Mouse (Mus musculus): ENCODE results near the gene Bsnd. TPM values are rescaled to one million over a fixed set of nuclear protein-coding genes. Genes with fewer than 3 reads are reported as not detected.

Gene Bsnd
- polyA plus RNA-seq (2011; ENCODE audit: insufficient read length, low read depth, missing spikeins): not detected in 2 replicates

- H3K4me3 ChIP-seq (ENCODE audit: insufficient read depth, low read length): no peak within 1 kb of the TSS
- no peaks in the 10 kb centered on the region for H3K4me1 ChIP-seq (ENCODE audit: control insufficient read depth, insufficient read depth, low read length)
- no peak within 1 kb of the TSS for H3K27ac ChIP-seq (ENCODE audit: insufficient read depth, low read length)
- no peak for TF ChIP-seq CTCF (IDR thresholded peaks at IDR 0.05; ENCODE audit: borderline replicate concordance, insufficient read depth, low read length)
- no peak for TF ChIP-seq POLR2A (IDR thresholded peaks at IDR 0.05; ENCODE audit: low read depth, low read length)
These were observed at the start of gene Bsnd for GRCm38 (mm10) chr4:106492116-106492515. Gene Bsnd (minus strand): TSS chr4:106492283.

GRCm38 (mm10) chr4:106541491-106541890 is 49.4 kb upstream of the Bsnd start:
- TF ChIP-seq CTCF (IDR thresholded peaks at IDR 0.05; ENCODE audit: borderline replicate concordance, insufficient read depth, low read length) (no peak), POLR2A (IDR thresholded peaks at IDR 0.05; ENCODE audit: low read depth, low read length) (no peak)
- Histone ChIP-seq H3K4me3 (ENCODE audit: insufficient read depth, low read length) (no peak overlapping the region), H3K27ac (ENCODE audit: insufficient read depth, low read length) (no peak overlapping the region), H3K4me1 (ENCODE audit: control insufficient read depth, insufficient read depth, low read length) (no peaks in the 10 kb centered on the region)

- Histone ChIP-seq H3K4me3 (ENCODE audit: insufficient read depth, low read length) (no peak overlapping the region), H3K4me1 (ENCODE audit: control insufficient read depth, insufficient read depth, low read length) (no peaks in the 10 kb centered on the region), H3K27ac (ENCODE audit: insufficient read depth, low read length) (no peak overlapping the region)
- TF ChIP-seq CTCF (IDR thresholded peaks at IDR 0.05; ENCODE audit: borderline replicate concordance, insufficient read depth, low read length) (no peak), POLR2A (IDR thresholded peaks at IDR 0.05; ENCODE audit: low read depth, low read length) (no peak)
These were observed 47.7 kb upstream of the Bsnd start for GRCm38 (mm10) chr4:106539756-106540155.

GRCm38 (mm10) chr4:106534256-106534655 is 42.2 kb upstream of the Bsnd start:
- Histone ChIP-seq H3K4me3 (ENCODE audit: insufficient read depth, low read length) (no peak overlapping the region), H3K4me1 (ENCODE audit: control insufficient read depth, insufficient read depth, low read length) (no peaks in the 10 kb centered on the region)

GRCm38 (mm10) chr4:106533421-106534080 is 41.5 kb upstream of the Bsnd start:
- H3K4me3 ChIP-seq (ENCODE audit: insufficient read depth, low read length): no peak overlapping the region

More at GRCm38 (mm10) chr4:106534256-106534655, 42.2 kb upstream of the Bsnd start:
- no peak for TF ChIP-seq CTCF (IDR thresholded peaks at IDR 0.05; ENCODE audit: borderline replicate concordance, insufficient read depth, low read length)
- no peak for TF ChIP-seq POLR2A (IDR thresholded peaks at IDR 0.05; ENCODE audit: low read depth, low read length)
- no peak overlapping the region for H3K27ac ChIP-seq (ENCODE audit: insufficient read depth, low read length)

GRCm38 (mm10) chr4:106530113-106530482 is 38.0 kb upstream of the Bsnd start:
- TF ChIP-seq POLR2A (IDR thresholded peaks at IDR 0.05; ENCODE audit: low read depth, low read length): no peak
- TF ChIP-seq CTCF (IDR thresholded peaks at IDR 0.05; ENCODE audit: borderline replicate concordance, insufficient read depth, low read length): no peak
- Histone ChIP-seq H3K27ac (ENCODE audit: insufficient read depth, low read length) (no peak overlapping the region), H3K4me3 (ENCODE audit: insufficient read depth, low read length) (no peak overlapping the region), H3K4me1 (ENCODE audit: control insufficient read depth, insufficient read depth, low read length) (peaks cover 3% of the 10 kb centered on the region)

More at GRCm38 (mm10) chr4:106533421-106534080, 41.5 kb upstream of the Bsnd start:
- peak; percentile 17; the same call in 1 of the 2 replicates for TF ChIP-seq CTCF (IDR thresholded peaks at IDR 0.05; ENCODE audit: borderline replicate concordance, insufficient read depth, low read length)
- no peak for TF ChIP-seq POLR2A (IDR thresholded peaks at IDR 0.05; ENCODE audit: low read depth, low read length)
- H3K27ac ChIP-seq (ENCODE audit: insufficient read depth, low read length): no peak overlapping the region
- peaks cover 3% of the 10 kb centered on the region for H3K4me1 ChIP-seq (ENCODE audit: control insufficient read depth, insufficient read depth, low read length)

- TF ChIP-seq CTCF (IDR thresholded peaks at IDR 0.05; ENCODE audit: borderline replicate concordance, insufficient read depth, low read length): peak; percentile 95
- no peak for TF ChIP-seq POLR2A (IDR thresholded peaks at IDR 0.05; ENCODE audit: low read depth, low read length)
- peaks cover 3% of the 10 kb centered on the region for H3K4me1 ChIP-seq (ENCODE audit: control insufficient read depth, insufficient read depth, low read length)
- H3K27ac ChIP-seq (ENCODE audit: insufficient read depth, low read length): no peak overlapping the region
- H3K4me3 ChIP-seq (ENCODE audit: insufficient read depth, low read length): no peak overlapping the region
These were observed 37.5 kb upstream of the Bsnd start for GRCm38 (mm10) chr4:106529375-106530112.

- Histone ChIP-seq H3K27ac (ENCODE audit: insufficient read depth, low read length) (no peak overlapping the region), H3K4me3 (ENCODE audit: insufficient read depth, low read length) (no peak overlapping the region), H3K4me1 (ENCODE audit: control insufficient read depth, insufficient read depth, low read length) (peaks cover 3% of the 10 kb centered on the region)
- TF ChIP-seq CTCF (IDR thresholded peaks at IDR 0.05; ENCODE audit: borderline replicate concordance, insufficient read depth, low read length) (no peak), POLR2A (IDR thresholded peaks at IDR 0.05; ENCODE audit: low read depth, low read length) (no peak)
These were observed 35.9 kb upstream of the Bsnd start for GRCm38 (mm10) chr4:106527856-106528547.

- TF ChIP-seq POLR2A (IDR thresholded peaks at IDR 0.05; ENCODE audit: low read depth, low read length) (no peak), CTCF (IDR thresholded peaks at IDR 0.05; ENCODE audit: borderline replicate concordance, insufficient read depth, low read length) (no peak)
These were observed 32.9 kb upstream of the Bsnd start for GRCm38 (mm10) chr4:106525001-106525400.

More at GRCm38 (mm10) chr4:106525001-106525400, 32.9 kb upstream of the Bsnd start:
- no peak overlapping the region for H3K27ac ChIP-seq (ENCODE audit: insufficient read depth, low read length)
- H3K4me1 ChIP-seq (ENCODE audit: control insufficient read depth, insufficient read depth, low read length): peaks cover 3% of the 10 kb centered on the region
- no peak overlapping the region for H3K4me3 ChIP-seq (ENCODE audit: insufficient read depth, low read length)

Measured in embryonic fibroblast, embryonic 13.5 days (primary cell).